Mouse (Mus musculus) effector memory CD4-positive, alpha-beta T cell, adult 5 months (primary cell): ENCODE data around the gene Apmap. TPM values are rescaled to one million over a fixed set of nuclear protein-coding genes. Genes with fewer than 3 reads are reported as not detected.

ENCODE experiments used
- polyA plus RNA-seq: library from polyadenylated mRNA; unstranded; fragments of 100-300 nt; shearing (Covaris generic); gene quantifications from one replicate; pipeline ENCODE4 v1.2.1, GENCODE M21; 2017

The Apmap gene
- polyA plus RNA-seq, result 34.5 TPM

DNA sequence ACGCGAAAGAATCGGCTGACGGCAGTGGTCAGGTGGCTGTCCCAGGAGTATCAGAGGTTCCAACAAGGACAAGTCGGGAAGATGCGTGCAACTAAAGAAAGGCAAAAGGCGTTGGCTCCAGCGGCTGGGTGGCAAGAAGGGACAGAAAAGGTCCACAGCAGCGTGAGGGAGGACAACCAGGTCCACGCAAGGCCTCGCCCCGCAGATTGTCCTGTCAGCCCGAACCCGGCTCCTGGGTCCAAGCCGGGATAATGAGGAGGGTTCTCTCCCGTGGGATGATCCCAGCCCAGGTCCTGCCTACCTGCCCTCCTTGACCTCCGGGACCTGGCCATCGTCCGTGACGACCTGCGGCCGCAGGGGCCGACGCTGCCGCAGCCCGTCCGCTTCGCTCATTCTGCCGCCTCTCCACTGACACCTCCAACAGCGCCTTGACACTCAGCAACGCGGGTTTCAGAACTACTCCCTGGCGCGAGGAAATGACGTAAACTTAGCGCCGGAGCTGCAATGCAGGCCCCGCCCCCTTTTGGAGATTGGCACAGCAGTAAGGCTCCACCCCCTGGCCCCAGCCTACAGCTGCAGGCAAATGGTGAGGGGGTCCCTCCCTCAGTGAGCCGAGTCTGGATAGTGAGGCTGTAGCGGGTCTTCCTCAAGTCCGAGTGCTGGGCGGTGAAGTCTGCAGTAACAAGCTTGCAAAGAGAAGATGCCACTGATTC, at the start of gene Apmap:
Gene Apmap (minus strand): TSS at position 481 of the 713 bp plus-strand sequence.

DNA sequence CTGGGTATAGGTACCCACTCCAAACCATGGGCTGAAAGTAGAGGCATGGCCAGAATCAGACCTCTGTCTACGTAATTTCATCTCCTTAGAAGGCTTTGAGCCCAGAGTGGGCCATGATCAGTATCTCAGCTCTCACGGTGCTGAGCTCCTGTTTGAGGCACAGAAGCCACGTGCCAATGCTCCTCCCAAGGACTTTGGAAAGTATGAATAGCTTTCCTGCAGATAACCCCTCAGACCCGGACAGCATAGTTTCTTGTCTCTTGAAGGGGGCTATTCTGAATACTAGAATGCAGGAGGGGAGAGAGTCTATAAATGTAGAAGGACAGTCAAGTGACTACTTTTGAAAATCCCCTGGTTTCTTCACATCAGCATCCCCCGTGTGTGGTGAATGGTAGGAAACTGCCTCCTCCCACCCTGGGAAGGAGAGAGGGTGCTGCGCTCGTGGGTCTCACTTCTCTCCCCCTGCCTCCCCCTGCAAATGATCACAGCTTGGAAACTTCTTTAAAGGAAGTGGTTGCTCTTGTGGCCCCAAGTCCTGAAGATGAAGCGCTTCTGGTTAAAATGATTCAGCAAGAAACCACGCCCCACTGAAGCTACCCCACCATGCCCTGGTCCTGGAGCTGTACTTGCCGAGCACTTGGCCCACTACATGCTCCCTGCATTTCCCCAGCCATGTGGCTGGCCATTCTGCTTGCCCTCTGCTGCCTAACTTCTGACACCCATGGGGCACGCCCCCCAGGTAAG, 38.3 kb downstream of the Apmap start, which contains the start of gene Cst7:
Gene Cst7 (plus strand): TSS at position 569 of the 744 bp plus-strand sequence.

Other genes with a start within 250 kb of the Apmap start
- gene 3300002I08Rik, start 245.8 kb downstream of the Apmap start, polyA plus RNA-seq, result 1.8 TPM
- gene Zfp442, start 157.1 kb downstream of the Apmap start, polyA plus RNA-seq, result 1.9 TPM
- not detected for gene Zfp345, start 123.5 kb downstream of the Apmap start, polyA plus RNA-seq
- gene Cst7, start 38.2 kb downstream of the Apmap start, polyA plus RNA-seq, result 119 TPM
- 29.8 TPM for gene Acss1, start 59.9 kb upstream of the Apmap start, polyA plus RNA-seq
- gene Vsx1, start 80.8 kb upstream of the Apmap start, polyA plus RNA-seq, result not detected
- 70.3 TPM for gene Entpd6, start 140.5 kb upstream of the Apmap start, polyA plus RNA-seq
- 44.5 TPM for gene Pygb, start 178.2 kb upstream of the Apmap start, polyA plus RNA-seq